Mouse (Mus musculus) left cerebral cortex, postnatal 4 days (tissue): Measurements from ENCODE around the gene Ptprn2. TPM values are rescaled to one million over a fixed set of nuclear protein-coding genes. Genes with fewer than 3 reads are reported as not detected.

Experiments used
- DNase-seq: peaks from one replicate; pipeline ENCODE4 v3.0.0-alpha.2; 2022
- intact Hi-C: fragments of 180-260 bp; cut with DNase I; formaldehyde crosslinking; loops from one replicate; pipeline ENCODE4 v1.15.1; 2025
- total RNA-seq, 2 experiments: library from RNA; stranded (reverse); gene quantifications; 2 replicates each; pipeline ENCODE4 v1.2.3; 2021

Gene Ptprn2
- total RNA-seq, 2 experiments from 2014 or later, result 172 to 180 TPM

DNA sequence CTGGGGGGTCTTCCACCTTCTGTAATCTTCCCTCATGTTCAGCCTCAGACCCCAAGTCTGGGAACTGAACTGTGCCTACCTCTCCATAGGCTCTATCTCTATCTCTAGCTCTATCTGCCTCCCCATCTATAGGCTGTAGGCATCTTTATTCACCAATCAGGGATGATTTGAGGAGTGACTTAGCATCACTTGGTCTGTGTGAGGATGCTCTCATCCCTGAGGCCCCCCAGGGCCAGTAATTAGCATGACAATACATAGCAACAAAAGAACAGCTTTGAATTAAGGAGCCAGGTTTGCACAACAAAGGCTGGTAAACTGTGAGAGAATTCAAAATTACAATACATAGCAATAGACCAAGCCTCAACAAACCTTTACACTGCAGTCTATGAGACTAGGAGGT, 749.6 kb downstream of the Ptprn2 start:
- no peak for DNase-seq
- intact Hi-C loops, result no loop called here

DNA sequence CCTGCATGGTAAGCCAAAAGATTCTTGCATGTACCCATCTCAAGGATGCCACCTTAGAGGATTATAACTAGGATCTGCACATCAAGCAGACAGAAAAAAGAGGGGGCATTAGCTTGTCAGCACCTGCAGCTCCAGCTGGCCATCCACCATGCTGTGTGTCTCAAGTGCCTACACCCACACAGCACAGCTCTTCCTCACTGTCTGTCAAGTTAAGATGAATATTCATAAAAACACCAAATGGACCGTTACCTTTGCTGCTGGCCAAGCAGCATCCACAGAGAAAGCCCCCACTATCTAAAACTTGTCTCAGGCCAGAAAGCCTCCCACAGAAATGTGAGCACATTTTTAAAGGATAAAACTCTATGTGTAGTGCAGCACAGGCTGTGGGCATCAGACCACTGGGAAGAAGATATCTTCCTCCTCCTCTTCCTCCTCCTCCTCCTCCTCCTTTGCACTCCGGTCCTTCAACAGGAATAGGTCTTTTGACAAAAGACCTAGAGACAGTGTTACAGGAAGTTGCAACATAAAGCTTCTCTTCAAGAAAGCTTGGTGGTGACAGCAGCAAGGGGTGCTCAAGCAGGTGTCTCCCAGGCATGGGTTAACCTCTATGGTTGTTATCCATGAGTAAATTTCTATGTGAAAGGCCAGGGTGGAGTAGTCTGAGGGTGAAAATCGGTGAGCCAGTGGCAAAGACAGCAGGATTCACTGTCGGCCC, 750.7 kb downstream of the Ptprn2 start:
- DNase-seq, result no peak
- intact Hi-C loops, result no loop called here

DNA sequence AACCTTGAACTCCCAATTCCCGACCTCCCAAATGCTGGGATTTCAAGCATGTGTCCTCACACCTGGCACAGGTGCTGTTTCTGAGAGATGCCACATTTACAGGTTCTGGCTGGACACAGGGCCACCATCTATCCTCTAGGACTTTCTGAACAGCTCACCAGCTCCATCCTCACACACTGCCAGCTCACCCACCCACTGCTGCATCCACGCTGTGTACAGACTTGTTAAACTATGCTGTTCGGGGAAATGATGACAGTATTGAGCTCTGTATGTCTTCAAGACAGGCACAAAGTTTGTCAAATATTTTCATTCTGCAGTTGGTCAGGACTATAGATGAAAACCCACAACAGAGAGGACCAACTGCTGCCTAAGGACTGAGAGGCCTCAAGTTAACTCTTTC, 751.5 kb downstream of the Ptprn2 start:
- intact Hi-C loops, result no loop called here
- DNase-seq, result no peak

DNA sequence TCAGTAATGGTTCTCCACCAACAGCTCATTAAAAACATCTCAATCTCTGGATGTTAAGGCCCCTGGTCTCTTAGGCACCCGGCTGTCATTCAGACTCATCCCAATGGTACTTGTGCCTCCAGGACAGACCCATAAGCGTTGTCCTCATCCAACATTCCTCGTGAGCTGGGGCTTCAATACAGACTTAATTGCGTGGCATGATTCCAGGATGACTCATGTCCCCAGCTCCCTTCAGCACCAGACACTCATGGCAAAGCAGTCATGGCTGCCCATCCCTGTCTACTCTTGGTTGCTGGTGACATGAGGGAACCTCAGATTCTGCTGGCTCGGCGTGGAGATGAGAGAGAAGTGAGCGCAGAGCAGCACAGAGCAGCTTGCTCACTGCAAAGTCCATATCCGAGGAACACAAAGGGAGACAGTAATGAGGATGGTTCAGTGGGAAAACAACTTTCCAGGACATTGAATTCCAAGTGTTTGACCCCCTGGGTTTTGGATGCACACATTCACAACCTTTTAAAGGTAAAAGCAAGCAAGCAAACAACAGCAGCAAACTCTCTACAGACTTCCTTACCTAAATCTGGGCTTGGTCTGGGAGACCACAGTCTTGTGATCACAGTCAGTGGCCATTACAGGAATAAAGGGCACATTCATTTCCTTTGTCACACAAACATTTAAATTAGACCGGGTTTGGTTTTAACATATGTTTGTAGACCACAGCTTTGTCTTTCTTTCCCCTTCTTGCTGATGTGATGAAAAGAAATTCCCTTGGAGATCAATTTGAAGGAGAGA, 754.6 kb downstream of the Ptprn2 start:
- DNase-seq, result no peak
- intact Hi-C loops, result no loop called here

DNA sequence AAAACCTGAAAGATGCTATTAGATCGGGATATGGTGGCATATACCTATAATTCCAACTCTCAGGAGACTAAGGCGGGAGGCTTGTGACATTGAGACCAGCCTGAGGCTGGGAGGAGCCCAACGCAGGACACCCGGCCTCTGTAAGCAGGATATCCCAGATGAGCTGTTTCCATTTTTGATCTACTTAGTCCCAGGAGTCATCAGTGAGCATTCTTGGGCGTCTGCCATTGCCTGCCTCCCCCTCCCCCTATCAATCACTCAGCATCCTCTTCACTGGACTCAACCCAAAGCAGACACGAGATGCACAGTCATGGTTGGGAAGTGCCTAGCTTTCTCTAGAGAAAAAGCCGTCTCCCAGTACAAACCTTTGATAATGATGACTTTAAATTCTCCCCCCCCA, 756.7 kb downstream of the Ptprn2 start:
- intact Hi-C loops, result no loop called here
- no peak for DNase-seq

DNA sequence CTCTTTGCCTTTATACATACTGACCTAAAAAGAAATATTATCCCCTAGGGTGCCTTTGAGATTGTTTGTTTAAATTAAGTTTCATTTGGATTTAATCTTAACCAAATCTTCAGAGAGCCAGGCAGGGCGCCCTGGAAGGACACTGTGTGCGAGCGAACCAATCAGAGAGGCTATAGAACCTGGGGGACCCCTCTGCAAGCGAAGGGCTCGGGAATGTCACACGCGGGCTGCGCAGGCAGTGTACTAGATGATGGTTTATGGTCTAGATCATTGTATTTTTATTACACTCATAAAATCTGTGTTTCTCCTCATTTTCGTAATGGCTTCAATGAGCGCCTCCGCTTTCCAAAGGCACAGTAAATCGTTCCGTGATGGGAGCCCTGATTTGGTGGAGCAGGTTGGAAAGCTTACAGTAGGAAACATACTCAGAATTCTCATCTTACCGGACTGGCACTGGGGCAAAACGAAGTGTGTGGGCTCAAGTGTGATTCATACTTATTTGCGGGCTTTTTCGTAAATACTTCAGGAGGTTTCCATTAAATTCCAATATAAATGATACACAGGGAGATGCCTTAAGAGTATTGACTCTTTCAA, 760.5 kb downstream of the Ptprn2 start:
- intact Hi-C loops, result no loop called here

DNA sequence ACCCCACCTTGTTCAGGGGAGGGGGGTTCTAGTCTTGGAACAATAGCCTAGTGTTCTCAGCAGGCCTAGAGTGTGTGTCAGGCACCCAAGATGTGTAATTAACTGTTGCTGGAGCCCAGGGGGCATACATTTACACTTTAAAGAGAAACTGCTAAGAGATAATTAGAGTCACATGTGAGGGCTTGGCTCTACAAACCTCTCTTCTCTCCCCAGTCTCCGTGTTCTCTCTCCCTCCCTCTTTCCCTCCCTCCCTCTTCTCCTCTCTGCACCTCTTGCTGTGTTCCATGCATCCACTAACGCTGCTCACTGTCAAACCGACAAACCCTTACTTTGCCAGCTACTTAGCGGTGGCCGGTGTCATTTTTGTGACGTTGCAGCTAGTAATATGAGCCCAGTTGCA, 764.9 kb downstream of the Ptprn2 start:
- intact Hi-C loops, result no loop called here
- DNase-seq, result no peak

More for the DNA sequence above, 760.5 kb downstream of the Ptprn2 start:
- DNase-seq, result no peak

DNA sequence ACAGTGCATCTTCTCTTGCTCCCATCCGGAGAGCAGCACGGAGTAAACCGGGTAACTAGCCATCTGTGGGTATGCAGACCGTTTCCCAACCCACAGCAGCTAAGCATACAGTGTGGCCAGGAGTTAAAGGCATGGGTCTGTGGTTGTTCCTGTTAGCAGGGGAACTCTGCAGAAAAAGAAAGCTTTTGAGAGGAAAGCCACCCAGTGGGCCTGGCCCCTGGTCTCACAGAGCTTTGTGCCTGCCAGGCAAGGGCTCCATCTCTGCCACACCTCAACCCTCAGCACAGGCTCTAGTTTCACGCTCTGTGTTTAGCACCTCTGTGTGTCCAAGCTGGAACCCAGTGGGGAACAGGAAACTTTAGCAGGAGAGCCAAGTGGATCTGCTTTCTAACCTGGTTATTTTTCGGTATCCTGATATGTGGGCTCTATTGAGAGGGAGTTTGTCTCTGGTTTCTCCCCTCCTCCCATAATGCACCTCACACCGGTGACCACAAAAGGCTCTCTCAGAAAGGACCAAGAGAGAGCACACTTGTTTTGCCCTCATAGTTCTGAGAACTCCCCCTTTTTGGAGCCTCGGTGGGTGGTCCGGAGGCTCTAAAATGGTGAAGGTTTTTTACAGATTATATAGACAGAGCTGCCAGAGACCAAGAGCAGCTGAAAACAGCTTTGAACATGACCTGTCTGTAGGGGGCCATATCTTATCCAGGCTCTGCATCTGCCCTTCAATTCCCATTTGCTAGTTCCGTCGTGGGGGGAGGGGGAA, 766.3 kb downstream of the Ptprn2 start:
- intact Hi-C loops, result no loop called here
- peak; percentile 34 for DNase-seq

DNA sequence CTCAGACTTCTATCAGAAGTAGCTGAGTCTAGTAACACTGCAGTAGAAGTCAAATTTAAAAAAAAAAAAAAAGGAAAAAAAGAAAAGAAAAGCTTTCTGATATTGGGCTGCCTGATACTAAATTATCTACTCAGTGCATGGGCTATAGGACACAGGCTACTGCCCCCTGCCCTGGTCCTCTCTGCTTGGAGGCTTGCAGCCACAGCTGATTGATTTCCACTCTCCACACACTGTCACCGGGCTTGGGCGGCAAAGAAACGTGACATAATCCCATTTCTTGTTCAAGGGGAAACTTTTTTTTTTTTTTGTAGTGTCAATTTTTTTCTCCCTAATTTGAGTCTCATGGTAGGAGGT, 766.9 kb downstream of the Ptprn2 start:
- no peak for DNase-seq
- intact Hi-C loops, result no loop called here

DNA sequence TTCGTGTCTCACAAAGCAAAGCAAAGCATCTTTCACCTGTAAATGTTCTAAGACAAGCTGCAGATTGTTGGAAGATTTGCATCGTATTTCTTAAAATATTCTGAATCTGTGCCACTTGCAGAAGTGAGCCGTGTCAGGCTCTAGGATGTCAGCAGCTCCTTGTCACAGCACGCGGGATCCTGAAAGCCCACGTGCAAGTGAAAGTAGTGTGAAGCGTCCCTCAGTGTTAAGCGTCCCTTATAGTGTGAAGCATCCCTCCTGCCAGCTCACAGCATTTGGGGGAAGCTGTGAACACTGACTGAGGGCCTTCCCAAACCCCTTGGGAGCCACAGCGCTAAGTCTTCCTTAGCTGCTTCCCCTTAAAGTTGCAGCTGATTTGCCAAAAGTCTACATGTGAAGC, 768.8 kb downstream of the Ptprn2 start:
- intact Hi-C loops, result no loop called here
- DNase-seq, result no peak

DNA sequence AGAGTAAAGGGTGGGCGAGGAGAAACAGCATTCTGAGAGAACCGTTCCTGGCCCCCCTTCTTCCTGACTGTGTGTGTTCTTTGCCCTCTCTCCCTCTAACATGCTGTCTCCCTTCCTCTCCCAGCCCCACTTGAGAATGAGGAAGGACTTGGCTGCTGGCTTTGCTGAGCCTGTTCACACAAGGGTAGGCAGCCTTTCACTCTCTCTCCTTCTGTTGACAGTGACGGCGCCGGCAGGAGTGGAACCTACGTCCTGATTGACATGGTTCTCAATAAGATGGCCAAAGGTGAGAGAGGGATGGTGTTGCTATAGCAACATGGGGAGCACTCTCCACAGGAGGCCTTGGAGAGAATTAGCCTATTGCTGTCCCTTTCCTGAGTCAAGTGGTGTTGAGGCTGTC, 769.8 kb downstream of the Ptprn2 start:
- intact Hi-C loops, result no loop called here

DNA sequence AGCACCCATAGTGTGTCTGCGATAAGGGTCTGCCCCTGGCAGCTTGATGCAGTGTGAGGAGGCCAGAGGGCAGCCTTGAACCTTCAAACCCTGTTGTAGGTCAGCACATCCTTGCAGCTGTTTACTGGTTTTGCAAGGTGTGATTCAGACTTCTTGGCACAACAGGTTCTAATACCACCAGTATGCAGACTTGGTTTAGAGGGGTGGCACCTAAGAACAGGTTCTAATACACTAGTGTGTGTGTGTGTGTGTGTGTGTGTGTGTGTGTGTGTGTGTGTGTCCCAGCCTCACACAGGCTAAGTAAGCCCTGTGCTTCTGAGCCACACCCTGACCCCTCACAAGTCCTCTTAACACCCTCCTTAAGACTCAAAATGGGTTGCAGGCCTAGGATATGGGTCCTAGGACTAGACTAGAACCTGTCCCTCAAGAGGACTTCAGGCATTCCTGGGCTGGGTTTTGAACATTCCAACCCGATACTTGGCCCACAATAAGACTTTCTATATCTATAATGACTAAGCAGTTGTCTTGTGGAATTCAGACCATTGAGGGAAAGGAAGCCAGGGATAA, 770.3 kb downstream of the Ptprn2 start:
- no peak for DNase-seq
- intact Hi-C loops, result no loop called here

More for the DNA sequence above, 769.8 kb downstream of the Ptprn2 start:
- DNase-seq, result no peak

DNA sequence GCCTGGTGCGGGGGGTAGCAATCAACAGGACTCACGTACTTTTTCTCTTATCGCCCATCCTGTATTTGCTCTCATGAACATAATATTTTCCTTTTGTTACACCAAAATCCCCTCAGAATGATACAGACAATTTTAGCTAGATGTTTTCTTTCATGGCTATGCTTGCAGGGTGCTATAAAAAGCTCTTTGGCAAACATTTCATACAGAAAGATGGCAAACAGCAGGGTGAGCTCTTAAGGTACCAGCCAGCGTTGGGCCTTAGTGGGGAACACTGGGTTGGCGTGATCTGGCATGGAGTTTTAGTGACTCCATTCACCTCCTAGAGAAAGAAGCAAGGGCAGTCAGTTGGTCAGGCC, 771.3 kb downstream of the Ptprn2 start:
- no peak for DNase-seq
- intact Hi-C loops, result no loop called here

DNA sequence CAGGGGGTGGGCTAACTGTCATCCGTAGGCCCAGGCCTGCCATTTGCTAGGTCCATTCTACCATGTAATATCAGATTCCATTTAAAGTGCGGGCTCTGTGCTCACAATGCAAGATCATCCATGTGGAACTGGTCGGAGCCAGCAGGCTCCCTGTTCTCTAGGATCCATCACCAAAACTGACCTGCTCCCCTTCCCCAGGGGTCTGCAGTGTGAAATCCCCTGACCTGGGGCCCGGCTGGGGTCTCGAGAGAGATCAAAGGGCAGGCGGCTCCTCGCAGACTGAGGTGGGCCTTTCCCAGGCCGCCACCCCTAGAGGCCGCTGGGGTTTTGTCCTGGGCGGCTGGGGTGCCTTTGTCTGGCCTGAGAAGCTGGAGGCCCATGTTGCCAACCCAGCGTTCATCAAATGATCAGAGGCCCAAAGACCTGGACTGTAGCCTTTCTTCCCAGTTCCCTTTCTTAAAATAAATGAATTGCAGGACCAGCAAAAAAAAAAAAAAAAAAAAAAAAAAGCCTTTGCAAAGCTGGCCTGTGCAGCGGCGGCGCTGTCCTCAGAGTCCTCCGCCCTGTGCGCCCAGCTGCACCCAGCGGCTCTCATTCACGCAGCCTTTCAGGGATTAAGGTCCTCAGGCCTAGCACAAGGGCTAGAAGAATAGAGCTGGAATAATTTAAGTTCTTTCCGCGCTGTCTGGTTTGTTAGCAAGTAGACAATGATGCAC, 771.8 kb downstream of the Ptprn2 start:
- intact Hi-C loops, result no loop called here
- peak; percentile 29 for DNase-seq

DNA sequence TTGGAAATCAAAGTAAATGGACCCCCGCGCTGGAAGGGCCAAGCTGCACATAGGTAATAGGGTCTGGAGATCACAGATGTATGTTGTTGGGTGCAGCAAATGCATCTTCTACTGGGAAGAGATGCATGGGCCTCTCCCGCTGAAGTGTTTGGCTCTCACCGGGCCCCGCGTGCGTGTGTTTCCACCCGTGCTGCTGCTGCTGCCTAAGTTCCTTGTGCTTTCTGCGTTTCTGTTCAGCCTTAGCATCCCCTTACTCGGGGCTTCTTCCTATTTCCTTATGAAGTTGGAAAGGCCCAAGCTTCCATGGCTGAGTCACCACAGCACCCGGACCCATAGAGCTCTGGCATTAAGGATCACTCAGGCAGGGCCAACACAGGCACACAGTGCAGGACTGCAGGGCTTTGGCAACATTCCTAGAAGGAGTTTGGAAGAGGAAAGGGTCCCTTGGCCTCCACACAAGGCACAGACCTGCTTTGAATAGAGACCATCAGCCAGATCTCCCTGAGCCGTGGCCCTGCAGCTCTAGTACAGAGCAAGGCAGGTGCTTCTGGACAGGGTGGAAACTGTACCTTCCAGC, 772.5 kb downstream of the Ptprn2 start:
- intact Hi-C loops, result no loop called here
- peak; percentile 71 for DNase-seq

DNA sequence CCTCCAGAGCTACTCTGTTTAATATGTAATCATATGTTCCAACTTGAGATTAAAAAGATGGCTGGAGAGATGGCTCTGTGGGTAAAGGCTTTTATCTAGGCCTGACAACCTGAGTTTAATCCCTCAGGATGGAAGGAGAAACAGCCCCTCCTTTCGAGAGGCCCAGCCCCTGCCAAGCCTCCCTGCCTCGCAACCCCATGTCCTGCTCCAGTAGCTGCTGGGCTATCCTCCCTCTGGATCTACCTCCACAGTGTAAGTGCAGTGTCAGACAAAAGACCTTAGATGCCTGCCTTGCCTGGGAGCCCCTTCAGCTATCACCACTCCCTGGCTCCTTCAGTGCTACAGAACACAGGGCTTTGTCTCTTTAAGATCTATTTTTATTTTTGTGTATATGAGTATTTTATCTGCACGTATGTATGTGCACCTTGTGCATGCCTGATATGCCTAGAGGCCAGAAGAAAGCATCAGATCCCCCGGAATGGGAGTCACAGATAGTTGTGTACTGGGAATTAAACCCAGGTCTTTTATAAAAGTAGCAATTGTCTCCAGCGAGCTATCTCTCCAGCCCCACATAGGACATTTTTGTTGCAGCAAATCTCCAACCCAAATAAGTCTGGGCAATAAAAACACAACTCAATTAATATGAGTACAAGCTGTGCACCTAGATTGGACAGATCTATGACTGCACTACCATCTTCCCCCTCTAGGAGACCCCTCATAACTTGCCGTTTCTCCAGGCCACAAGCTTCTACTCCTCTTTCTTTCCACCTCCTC, 775.1 kb downstream of the Ptprn2 start:
- intact Hi-C loops, result no loop called here
- no peak for DNase-seq

DNA sequence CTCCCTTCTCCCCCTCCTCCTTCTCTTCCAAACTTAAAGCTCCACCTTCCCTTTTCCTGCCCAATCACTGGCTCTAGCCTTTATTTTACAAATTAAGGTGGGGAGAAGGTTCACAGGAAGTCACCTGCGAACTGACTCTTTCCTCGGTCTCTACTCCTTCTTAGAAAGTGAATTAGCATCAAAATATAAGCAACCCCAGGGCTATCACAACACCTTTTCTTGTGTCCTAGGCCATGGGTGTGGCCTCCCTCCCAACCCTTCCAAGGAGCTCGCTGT, 775.6 kb downstream of the Ptprn2 start:
- intact Hi-C loops, result no loop called here
- DNase-seq, result no peak

DNA sequence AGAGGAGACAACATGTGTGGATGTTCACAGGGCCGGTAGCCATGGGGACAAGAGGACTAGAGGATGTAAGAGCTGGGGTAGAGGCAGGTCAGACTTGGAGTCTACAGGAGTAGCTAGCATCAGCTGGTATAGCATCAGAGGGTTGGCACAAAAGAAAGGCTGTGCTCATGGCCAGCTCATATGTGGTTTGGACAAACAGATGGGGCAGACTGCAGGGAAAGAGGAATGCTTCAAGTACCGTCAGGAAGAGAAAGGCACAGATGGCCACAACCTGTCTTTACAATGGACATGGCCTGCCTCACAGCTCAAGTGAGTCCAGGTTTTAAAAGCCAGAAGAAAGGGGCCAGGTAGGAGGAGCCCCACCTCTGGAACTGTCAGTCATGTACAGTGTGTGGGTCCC, 776.5 kb downstream of the Ptprn2 start:
- intact Hi-C loops, result no loop called here
- DNase-seq, result peak; percentile 25

DNA sequence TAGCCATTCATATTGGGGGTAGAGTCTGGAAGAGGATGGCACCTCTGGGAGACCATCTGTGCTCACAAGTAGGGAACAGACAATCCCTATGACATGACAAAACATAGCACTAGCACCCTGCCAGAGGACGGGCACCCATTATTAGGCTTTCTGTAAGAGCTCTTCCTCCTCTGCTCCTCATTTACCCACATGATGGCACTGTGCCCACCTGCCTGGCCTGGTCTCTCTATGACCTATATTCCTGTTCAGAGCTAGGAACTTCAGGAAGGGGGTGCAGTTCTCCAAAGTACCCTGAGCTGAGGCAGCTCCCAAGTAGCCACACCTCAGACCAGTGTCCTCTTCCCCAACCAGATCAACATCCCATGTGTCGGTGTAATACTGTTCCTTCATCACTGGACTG, 777.6 kb downstream of the Ptprn2 start:
- intact Hi-C loops, result no loop called here
- DNase-seq, result peak; percentile 25

DNA sequence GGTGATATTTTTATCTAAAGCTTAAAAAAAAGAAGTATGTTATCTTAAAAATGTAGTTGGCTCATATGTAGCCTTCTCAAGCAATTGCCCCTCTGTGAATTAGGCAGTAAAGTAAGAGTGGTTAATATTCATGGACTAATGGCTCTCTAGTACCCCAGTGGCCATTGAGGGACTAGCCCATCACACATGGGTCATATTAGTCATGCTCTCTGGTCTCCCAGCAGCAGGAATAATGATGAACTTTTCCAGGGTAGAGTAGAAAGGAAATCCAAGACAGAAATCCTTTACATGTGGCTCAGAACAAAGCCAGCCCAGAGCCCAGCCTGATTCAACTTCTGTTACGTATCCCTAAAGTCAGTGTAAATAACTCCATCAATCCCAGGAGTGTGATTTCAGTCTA, 779.7 kb downstream of the Ptprn2 start:
- no peak for DNase-seq
- intact Hi-C loops, result no loop called here
